Mouse (Mus musculus): ENCODE results near the gene Tnfaip8l1.

The Tnfaip8l1 gene

DNA sequence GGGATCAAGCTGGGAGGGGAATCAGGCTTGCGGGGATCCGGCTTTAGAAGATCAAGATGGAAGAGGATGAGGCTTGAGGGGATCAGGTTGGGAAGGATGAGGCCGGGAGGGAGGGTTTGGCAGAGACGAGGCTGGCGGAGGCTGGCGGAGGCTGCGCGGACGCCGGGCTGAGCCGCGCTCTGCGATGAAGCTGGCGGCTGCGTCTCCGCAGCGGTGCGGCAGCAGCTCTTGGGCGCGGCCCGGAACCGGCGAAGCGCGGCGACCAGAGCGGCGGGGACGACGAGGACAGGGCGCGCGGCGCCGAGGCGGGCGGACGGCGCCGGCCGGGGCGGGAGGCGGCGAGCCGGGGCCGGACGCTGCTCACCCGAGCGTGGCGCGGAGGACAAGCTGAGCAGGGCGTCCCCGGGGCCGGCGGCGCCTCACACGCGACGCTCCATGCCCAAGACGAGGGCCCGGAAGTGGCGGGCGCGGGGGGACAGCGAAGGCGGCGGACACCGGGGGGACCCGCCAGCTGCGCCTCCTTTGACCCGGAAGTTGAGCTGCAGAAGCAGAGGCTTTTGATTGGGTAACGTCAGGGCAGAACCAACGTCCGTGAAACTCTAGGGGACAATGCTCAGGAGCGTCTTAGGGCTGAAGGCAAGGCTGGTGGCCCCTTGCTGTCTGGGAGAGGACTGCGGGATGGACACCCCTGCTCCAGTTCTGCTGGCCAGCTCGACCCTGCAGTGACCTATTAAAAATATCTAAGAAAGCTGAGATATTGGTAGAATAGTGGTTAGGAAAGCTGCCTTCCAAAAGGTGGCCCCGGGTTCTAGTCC lies 56.3 kb downstream of the Tnfaip8l1 start, which contains the start of gene Dpp9:
Dpp9 (minus strand) TSS at position 529 of the 815 bp plus-strand sequence.
- peak; percentile 95 for DNase-seq (ENCODE audit: low read depth, low spot score)

DNA sequence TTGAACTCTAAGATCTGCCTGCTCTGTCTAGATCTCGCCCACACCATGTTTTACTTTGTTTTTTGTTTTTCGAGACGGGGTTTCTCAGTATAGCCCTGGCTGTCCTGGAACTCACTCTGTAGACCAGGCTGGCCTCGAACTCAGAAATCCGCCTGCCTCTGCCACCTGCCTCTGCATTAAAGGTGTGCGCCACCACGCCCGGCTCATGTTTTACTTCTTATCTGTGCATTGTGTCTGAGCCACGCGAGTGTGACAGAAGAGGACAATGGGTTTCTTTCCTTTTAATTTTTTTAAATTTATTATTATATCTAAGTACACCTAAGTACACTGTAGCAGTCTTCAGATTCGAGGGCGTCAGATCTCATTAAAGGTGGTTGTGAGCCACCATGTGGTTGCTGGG lies 57.0 kb downstream of the Tnfaip8l1 start:
- no peak for DNase-seq (ENCODE audit: low read depth, low spot score)

DNA sequence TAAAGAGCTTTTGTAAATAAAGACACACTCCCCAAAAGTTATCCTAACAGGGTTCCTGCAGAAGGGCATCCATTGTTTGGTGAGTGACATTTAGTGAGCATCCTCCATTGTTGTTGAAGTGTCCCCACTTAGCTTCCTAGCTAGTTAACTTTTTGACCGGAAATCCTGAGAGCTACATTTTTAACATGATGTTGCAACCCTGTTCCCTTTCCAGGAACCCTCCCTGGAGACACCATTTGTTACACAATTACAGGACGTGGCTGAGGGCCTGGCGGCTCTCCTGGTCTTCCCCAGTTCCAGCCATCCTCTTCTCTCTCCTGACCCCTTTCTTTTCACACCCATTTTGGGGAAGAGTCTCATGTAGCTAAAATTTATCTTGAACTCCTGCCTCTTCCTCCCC lies 57.5 kb downstream of the Tnfaip8l1 start:
- no peak for DNase-seq (ENCODE audit: low read depth, low spot score)

Measured in ZHBTc4 (cell line).